Mouse (Mus musculus) G1E-ER4 (cell line): ENCODE measurements around the gene Lmod1. TPM values are rescaled to one million over a fixed set of nuclear protein-coding genes. Genes with fewer than 3 reads are reported as not detected.

Source experiments
- GATA1 ChIP-seq: IDR thresholded peaks from one replicate; pipeline ENCODE4 v1.8.0; 2012; ENCODE audit warnings: low read length, inconsistent platforms
- polyA plus RNA-seq: library from polyadenylated mRNA; stranded (reverse); fragments of >175 nt; gene quantifications from 2 replicates; pipeline ENCODE4 v1.2.3, GENCODE M21; 2012

Gene Lmod1
- polyA plus RNA-seq = not detected in 2 replicates

DNA sequence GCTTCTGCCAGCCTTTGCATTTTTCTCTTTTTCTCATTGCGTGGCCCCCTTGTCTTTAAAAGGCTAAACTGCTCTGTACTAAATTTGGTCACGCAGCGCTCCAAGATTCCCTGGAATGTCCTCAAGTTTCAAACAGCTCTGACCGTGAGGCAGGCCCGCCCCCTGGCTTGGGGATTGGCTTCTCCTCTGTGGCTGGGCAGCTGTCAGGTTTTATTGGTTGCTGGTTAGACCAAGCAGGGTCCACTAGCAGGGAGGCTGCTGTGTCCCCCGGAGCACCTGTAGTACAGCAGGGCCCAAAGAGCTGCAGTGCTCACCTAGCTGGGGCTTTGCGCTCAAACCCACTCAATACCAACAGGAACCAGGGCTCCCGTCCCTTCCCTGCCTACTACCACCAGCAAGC is at the start of gene Lmod1:
Lmod1 (plus strand) TSS at position 237 of the 400 bp plus-strand sequence.
- no peak for TF ChIP-seq GATA1

DNA sequence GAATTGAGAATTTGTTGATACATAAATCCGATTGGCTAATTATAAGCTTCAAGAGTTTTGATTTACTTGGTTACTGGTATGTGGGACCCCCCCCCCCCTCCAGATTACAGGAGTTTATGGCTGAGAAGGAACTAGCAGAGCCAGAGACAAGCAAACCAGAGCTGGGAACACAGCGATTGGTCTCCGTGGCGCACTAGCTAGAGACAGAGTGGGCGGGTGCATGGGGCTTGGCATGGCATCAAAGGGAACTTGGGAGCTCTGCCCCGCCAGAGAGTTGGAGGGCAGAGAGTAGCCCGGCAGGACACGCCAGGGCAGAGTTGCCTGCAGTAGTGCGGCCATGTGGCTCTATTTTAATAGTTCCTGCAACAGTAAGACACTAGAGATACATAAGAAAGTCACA is 44.0 kb upstream of the Lmod1 start:
- TF ChIP-seq GATA1 = no peak

- no peak for TF ChIP-seq GATA1
Observed at GRCm38 (mm10) chr1:135281841-135282240, 42.8 kb upstream of the Lmod1 start.

- no peak for TF ChIP-seq GATA1
Observed at GRCm38 (mm10) chr1:135282536-135283286, 41.9 kb upstream of the Lmod1 start.

- no peak for TF ChIP-seq GATA1
Observed at GRCm38 (mm10) chr1:135283287-135283825, 41.3 kb upstream of the Lmod1 start.

GRCm38 (mm10) chr1:135283826-135284291 is 40.7 kb upstream of the Lmod1 start, which contains the start of gene Rnpep:
Rnpep (minus strand) TSS chr1:135284084.
- no peak for TF ChIP-seq GATA1

- no peak for TF ChIP-seq GATA1
Observed at GRCm38 (mm10) chr1:135286311-135286710, 38.3 kb upstream of the Lmod1 start.

- TF ChIP-seq GATA1 = no peak
Observed at GRCm38 (mm10) chr1:135290908-135291307, 33.7 kb upstream of the Lmod1 start.

- no peak for TF ChIP-seq GATA1
Observed at GRCm38 (mm10) chr1:135311356-135311755, 13.3 kb upstream of the Lmod1 start.

DNA sequence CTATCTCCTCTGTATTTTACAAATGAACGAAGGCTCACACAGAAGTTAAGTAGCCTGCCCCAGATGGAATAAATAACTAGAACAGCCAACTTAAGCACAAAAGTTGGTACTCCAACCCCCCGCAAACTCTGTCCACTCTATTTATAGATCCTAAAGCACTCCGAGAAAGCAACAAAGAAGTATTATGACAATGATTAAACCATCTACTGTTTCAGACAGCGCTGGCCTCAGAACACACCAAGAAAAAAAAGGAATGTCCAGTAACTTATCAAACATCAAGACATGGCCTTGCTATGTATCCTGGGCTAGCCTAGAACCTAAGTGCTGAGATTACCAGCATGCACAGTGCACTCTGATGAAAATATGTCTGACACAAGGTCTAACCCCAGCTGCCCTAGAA is 12.4 kb upstream of the Lmod1 start:
- no peak for TF ChIP-seq GATA1

GRCm38 (mm10) chr1:135313284-135314031 is 11.1 kb upstream of the Lmod1 start, which contains the start of gene Timm17a:
Timm17a (minus strand) TSS chr1:135313778.
- no peak for TF ChIP-seq GATA1

DNA sequence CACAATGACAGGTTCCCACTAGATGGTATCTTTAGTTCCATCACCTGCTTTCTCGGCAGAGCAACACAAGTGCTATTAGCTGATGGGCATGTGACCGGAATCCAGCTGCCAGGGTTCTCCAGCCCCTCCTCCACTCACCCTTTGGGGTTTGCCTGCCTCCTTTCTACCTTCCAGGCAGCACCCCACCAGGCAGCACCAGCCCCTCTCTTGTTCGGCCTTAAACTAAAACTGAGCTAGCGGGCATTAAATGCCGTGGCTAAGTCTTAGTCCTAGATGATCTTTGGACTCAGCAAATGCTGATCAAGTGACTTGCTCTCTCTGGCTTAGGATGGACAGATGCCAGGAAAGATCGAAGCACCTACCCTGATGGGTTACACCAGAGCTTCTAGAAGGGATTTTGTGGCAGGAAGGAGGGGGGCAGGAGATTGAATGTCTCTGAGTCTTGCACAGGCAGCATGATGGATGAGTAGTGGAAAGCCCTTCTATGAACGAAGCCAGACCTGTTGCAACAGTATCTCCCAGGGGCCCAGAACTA is 1.2 kb upstream of the Lmod1 start:
- no peak for TF ChIP-seq GATA1

GRCm38 (mm10) chr1:135325934-135326333 is 1.3 kb downstream of the Lmod1 start:
- no peak for TF ChIP-seq GATA1

DNA sequence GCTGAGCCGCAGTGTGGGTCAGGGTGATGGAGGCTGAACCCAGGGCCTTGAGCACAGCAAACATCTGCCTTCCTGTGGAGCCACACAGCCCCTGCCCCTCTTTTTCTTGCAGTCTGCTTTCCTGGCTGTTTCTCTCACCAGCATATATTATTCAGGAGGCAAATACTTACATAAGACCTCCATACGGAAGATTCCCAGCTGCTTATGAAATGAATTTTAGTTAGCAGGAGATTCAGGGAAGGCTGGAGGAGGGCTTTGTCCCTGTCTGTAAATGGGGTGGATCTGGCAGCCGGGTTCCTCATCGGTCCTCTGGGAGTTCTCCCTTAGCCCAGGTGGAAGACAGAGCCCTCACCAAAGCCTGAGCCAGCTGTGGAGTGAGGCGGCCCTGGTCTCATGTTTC is 3.8 kb downstream of the Lmod1 start:
- no peak for TF ChIP-seq GATA1

DNA sequence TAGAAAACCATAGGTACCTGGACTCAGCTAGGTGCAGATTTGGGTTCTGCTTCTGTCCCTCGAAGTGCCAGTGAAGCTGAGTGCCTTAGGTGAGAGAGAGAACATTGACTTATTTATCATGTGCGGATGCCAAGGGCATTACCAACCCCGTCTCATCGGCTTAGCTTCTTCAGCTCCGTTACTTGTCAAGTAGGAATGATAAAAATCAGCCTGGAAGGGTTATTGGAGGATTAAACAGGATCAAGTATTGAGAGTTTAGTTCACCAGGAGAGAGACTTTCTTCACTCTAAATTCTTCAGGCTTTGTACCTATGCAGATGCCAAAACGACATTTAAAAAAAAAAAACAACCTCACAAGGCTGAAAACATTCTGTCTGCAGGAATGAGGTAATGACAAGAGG is 6.0 kb downstream of the Lmod1 start:
- TF ChIP-seq GATA1 = no peak

- TF ChIP-seq GATA1 = no peak
Observed at GRCm38 (mm10) chr1:135341947-135342346, 17.3 kb downstream of the Lmod1 start.
